Mouse (Mus musculus) E14TG2a.4 (cell line): ENCODE measurements around the gene 1810055G02Rik.

ENCODE experiments used
- CTCF ChIP-seq: conservative IDR thresholded peaks from 2 replicates; pipeline ENCODE4 v1.5.1; 2014; ENCODE audit warnings: low read length
- NANOG ChIP-seq: IDR thresholded peaks from 2 replicates; pipeline ENCODE4 v1.6.1; 2014; ENCODE audit warnings: borderline replicate concordance, low read length, mixed read lengths

DNA sequence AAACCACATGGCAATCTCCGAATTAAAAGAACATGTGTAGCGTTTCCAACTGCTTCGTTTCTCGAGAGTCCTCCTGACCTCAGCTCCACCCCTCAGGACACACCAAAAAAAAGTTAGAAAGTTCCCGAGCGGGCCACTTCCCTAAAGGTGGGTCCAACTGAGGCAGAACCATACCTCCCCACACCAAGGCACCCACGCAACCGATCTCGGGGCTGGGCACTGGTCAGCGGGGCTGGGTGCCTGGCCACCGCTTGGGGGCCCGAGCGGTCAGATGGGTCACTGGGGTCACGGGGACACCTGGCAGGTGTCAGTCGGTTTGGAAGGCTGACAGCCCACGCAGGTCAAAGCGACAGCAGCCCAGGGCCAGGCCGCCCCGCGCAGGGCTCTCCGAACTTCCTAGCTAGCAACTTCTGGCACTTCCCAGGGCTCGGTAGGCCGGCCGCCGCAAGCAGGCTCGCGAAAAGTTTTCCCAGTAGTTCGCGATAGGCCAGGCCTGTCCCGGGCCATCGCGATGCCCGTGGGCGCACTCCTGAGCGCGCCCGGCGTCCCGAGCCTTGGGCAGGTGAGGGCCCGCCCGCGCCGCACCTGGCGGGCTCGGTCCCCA is 22.4 kb upstream of the 1810055G02Rik start:
- TF ChIP-seq CTCF (no peak), NANOG (no peak)
